Mouse (Mus musculus): ENCODE results near the gene Slc2a12. TPM values are rescaled to one million over a fixed set of nuclear protein-coding genes. Genes with fewer than 3 reads are reported as not detected.

Slc2a12 gene
- total and polyA plus RNA-seq, 2 experiments from 2014 or later = 1.9 to 4.4 TPM

GRCm38 (mm10) chr10:22696864-22697263 is 52.1 kb downstream of the Slc2a12 start:
- no peaks in the 10 kb centered on the region for H3K9me3 ChIP-seq (replicated peaks; ENCODE audit: control insufficient read depth, low read length)
- H3K4me1 ChIP-seq (ENCODE audit: control insufficient read depth, insufficient read depth) = peaks cover 7% of the 10 kb centered on the region
- H3K36me3 ChIP-seq (replicated peaks; ENCODE audit: control insufficient read depth, insufficient read depth, low read length) = no peaks in the 10 kb centered on the region
- H3K4me2 ChIP-seq (ENCODE audit: low read depth, low read length) = no peak overlapping the region
- H3K27me3 ChIP-seq (ENCODE audit: control insufficient read depth, insufficient read depth, low read length) = no peaks in the 10 kb centered on the region
- WGBS = 58% methylated on average over 7 of the region's 7 CpGs
- no peak overlapping the region for H3K27ac ChIP-seq (ENCODE audit: low read depth)
- DNase-seq (ENCODE audit: low spot score) (no peak), ATAC-seq (ENCODE audit: insufficient read depth, low read depth) (no peak)
- H3K4me3 ChIP-seq (ENCODE audit: low read depth, low read length) = no peak overlapping the region
- no peak overlapping the region for H3K9ac ChIP-seq (replicated peaks; ENCODE audit: low read depth, low read length)
- no peak for TF ChIP-seq EP300 (IDR thresholded peaks at IDR 0.05; ENCODE audit: low read depth)
- TF ChIP-seq CTCF (IDR thresholded peaks at IDR 0.05; ENCODE audit: low read depth) = no peak

- ATAC-seq (ENCODE audit: insufficient read depth, low read depth) = peak; percentile 30; the same call in 1 of the 2 replicates
- Histone ChIP-seq H3K9me3 (replicated peaks; ENCODE audit: control insufficient read depth, low read length) (no peaks in the 10 kb centered on the region), H3K4me1 (ENCODE audit: control insufficient read depth, insufficient read depth) (peaks cover 7% of the 10 kb centered on the region), H3K36me3 (replicated peaks; ENCODE audit: control insufficient read depth, insufficient read depth, low read length) (peaks cover 7% of the 10 kb centered on the region), H3K27ac (ENCODE audit: low read depth) (no peak overlapping the region), H3K4me2 (ENCODE audit: low read depth, low read length) (no peak overlapping the region), H3K4me3 (ENCODE audit: low read depth, low read length) (no peak overlapping the region), H3K27me3 (ENCODE audit: control insufficient read depth, insufficient read depth, low read length) (no peaks in the 10 kb centered on the region), H3K9ac (replicated peaks; ENCODE audit: low read depth, low read length) (no peak overlapping the region)
- 88% methylated on average over 9 of the region's 9 CpGs for WGBS
- no peak for DNase-seq (ENCODE audit: low spot score)
- TF ChIP-seq CTCF (IDR thresholded peaks at IDR 0.05; ENCODE audit: low read depth) (no peak), EP300 (IDR thresholded peaks at IDR 0.05; ENCODE audit: low read depth) (no peak)
Measured at GRCm38 (mm10) chr10:22698158-22698953, 53.5 kb downstream of the Slc2a12 start.

DNA sequence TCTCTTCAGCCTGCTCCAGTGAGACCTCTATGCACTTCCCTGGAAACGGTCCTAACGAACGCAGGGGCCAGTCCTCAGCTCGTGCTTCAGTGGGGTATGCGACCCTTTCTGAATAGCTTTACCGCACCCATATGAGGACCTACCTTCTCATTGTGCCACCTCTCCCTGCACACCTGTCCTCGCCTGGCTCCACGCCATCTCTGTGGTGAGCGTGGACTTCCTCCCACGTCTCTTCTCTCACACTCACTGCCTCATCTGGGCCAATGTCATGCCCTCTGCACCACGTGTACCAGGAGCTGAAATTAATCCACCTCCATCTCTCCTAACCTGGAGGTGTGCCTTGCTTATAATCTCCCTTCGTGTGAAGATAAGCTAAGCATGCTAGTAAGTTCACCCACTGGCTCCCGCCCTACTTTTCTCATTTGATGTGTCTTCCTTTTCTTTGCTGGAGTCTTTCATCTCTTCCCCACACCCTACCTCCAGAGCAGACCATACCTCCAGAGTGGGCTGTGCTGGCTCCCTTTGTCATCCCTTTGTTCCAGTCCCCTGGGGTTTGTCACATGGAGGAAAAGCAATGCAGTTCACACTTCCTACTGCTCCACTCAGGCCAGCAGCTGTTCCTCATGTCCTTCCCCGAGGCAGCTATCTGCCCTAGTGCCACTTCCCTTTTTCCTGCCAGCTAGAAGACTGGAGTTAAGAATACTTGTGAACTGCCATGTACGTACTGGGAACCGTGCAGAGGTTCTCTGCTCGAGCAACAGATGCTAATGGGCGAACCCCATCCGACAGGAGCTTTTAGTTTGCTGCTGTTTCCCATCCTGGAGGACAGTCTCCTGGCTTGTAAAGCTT is 54.9 kb downstream of the Slc2a12 start:
- no peak for ATAC-seq (ENCODE audit: insufficient read depth, low read depth)
- 64% methylated on average over 19 of the region's 19 CpGs for WGBS
- peaks cover 13% of the 10 kb centered on the region for H3K36me3 ChIP-seq (replicated peaks; ENCODE audit: control insufficient read depth, insufficient read depth, low read length)
- H3K4me1 ChIP-seq (ENCODE audit: control insufficient read depth, insufficient read depth) = peaks cover 7% of the 10 kb centered on the region
- no peaks in the 10 kb centered on the region for H3K27me3 ChIP-seq (ENCODE audit: control insufficient read depth, insufficient read depth, low read length)
- H3K9me3 ChIP-seq (replicated peaks; ENCODE audit: control insufficient read depth, low read length) = no peaks in the 10 kb centered on the region
- H3K4me2 ChIP-seq (ENCODE audit: low read depth, low read length) = no peak overlapping the region
- no peak for DNase-seq (ENCODE audit: low spot score)
- no peak overlapping the region for H3K4me3 ChIP-seq (ENCODE audit: low read depth, low read length)
- no peak overlapping the region for H3K9ac ChIP-seq (replicated peaks; ENCODE audit: low read depth, low read length)
- no peak overlapping the region for H3K27ac ChIP-seq (ENCODE audit: low read depth)
- no peak for TF ChIP-seq EP300 (IDR thresholded peaks at IDR 0.05; ENCODE audit: low read depth)

- DNase-seq (ENCODE audit: low spot score) (no peak), ATAC-seq (ENCODE audit: insufficient read depth, low read depth) (no peak)
- Histone ChIP-seq H3K36me3 (replicated peaks; ENCODE audit: control insufficient read depth, insufficient read depth, low read length) (peaks cover 20% of the 10 kb centered on the region), H3K4me3 (ENCODE audit: low read depth, low read length) (no peak overlapping the region), H3K9ac (replicated peaks; ENCODE audit: low read depth, low read length) (no peak overlapping the region), H3K4me2 (ENCODE audit: low read depth, low read length) (no peak overlapping the region), H3K27ac (ENCODE audit: low read depth) (no peak overlapping the region), H3K27me3 (ENCODE audit: control insufficient read depth, insufficient read depth, low read length) (no peaks in the 10 kb centered on the region), H3K9me3 (replicated peaks; ENCODE audit: control insufficient read depth, low read length) (no peaks in the 10 kb centered on the region), H3K4me1 (ENCODE audit: control insufficient read depth, insufficient read depth) (peaks cover 7% of the 10 kb centered on the region)
- TF ChIP-seq CTCF (IDR thresholded peaks at IDR 0.05; ENCODE audit: low read depth) (no peak), EP300 (IDR thresholded peaks at IDR 0.05; ENCODE audit: low read depth) (no peak)
- WGBS = 38% methylated on average over 9 of the region's 9 CpGs
Measured at GRCm38 (mm10) chr10:22700773-22701172, 56.0 kb downstream of the Slc2a12 start.

DNA sequence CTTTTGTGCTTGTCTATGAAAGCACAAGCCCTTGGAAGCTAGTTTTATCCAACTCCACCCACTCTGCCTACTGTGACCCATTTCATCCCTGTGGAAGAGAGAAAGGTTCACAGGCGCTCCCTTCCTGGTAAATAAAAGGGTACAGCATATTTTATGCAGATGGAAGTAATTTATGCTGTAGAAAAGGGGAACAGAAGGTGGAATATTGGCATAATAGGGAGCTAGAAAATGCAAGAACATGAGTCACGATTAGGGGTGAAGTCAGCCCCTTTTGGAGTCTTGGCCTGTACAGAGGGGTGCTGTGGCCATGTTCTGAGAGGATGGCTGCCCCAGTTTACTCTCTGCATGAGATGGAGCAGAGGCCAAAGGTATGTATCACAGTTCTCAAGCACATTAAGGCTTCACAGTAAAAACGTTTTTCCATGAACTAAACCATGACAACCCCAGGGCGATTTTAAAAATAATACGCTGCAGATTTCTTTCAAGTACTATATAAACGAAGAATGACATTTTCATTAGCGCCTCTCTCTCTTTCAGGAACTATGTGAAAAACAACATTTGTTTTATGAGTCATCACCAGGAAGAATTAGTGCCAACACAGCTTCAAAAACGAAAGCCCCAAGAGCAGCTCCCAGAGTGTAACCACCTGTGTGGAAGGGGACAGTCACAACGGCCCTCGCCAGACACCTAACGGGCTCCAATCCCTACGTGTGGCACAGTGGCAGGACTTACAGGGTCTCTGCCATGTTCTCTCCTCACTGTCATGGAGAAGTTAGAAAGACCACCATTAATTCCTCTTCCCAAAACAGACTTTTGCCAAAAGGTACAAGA is 56.9 kb downstream of the Slc2a12 start:
- 75% methylated on average over 12 of the region's 12 CpGs for WGBS
- no peak overlapping the region for H3K4me3 ChIP-seq (ENCODE audit: low read depth, low read length)
- H3K4me1 ChIP-seq (ENCODE audit: control insufficient read depth, insufficient read depth) = peaks cover 7% of the 10 kb centered on the region
- peaks cover 25% of the 10 kb centered on the region for H3K36me3 ChIP-seq (replicated peaks; ENCODE audit: control insufficient read depth, insufficient read depth, low read length)
- H3K27ac ChIP-seq (ENCODE audit: low read depth) = no peak overlapping the region
- no peak for ATAC-seq (ENCODE audit: insufficient read depth, low read depth)
- no peaks in the 10 kb centered on the region for H3K9me3 ChIP-seq (replicated peaks; ENCODE audit: control insufficient read depth, low read length)
- no peak overlapping the region for H3K4me2 ChIP-seq (ENCODE audit: low read depth, low read length)
- TF ChIP-seq EP300 (IDR thresholded peaks at IDR 0.05; ENCODE audit: low read depth) (no peak), CTCF (IDR thresholded peaks at IDR 0.05; ENCODE audit: low read depth) (no peak)
- H3K9ac ChIP-seq (replicated peaks; ENCODE audit: low read depth, low read length) = no peak overlapping the region
- H3K27me3 ChIP-seq (ENCODE audit: control insufficient read depth, insufficient read depth, low read length) = no peaks in the 10 kb centered on the region
- no peak for DNase-seq (ENCODE audit: low spot score)

All from heart, postnatal 0 days (tissue).